Mouse (Mus musculus): ENCODE data around the gene Bsg. TPM values are rescaled to one million over a fixed set of nuclear protein-coding genes. Genes with fewer than 3 reads are reported as not detected.
A peak's percentile ranks its signal among the peaks of the same experiment; 100 is the strongest.
"Not testable (repeated sequence)": the region's sequence is repeated elsewhere in the genome, so short reads cannot be mapped to it uniquely, and the experiment has no call there.

The Bsg gene
- polyA plus RNA-seq, 1 experiment from 2014 or later, result 980 TPM

- no peak overlapping the region for H3K9ac ChIP-seq
- 79% methylated on average over 6 of the region's 6 CpGs for WGBS (ENCODE audit: insufficient replicate concordance)
- no peaks in the 10 kb centered on the region for H3K27me3 ChIP-seq
- ATAC-seq (ENCODE audit: insufficient read depth), result no peak
- H3K36me3 ChIP-seq (replicated peaks), result peaks cover 5% of the 10 kb centered on the region
- no peak overlapping the region for H3K4me3 ChIP-seq (replicated peaks)
- no peak overlapping the region for H3K4me2 ChIP-seq
- H3K4me1 ChIP-seq (replicated peaks), result peaks cover 11% of the 10 kb centered on the region; the same call in 1 of the 2 replicates
- H3K27ac ChIP-seq (replicated peaks), result no peak overlapping the region
- H3K9me3 ChIP-seq (replicated peaks), result no peaks in the 10 kb centered on the region
Measured at GRCm38 (mm10) chr10:79694379-79694655, 10.0 kb upstream of the Bsg start.

GRCm38 (mm10) chr10:79695231-79696128 lies 8.8 kb upstream of the Bsg start:
- Histone ChIP-seq H3K9me3 (replicated peaks) (no peaks in the 10 kb centered on the region), H3K36me3 (replicated peaks) (no peaks in the 10 kb centered on the region), H3K9ac (no peak overlapping the region), H3K4me3 (replicated peaks) (no peak overlapping the region), H3K4me1 (replicated peaks) (peaks cover 11% of the 10 kb centered on the region; the same call in 1 of the 2 replicates), H3K4me2 (no peak overlapping the region), H3K27ac (replicated peaks) (0 out of 2 replicates have a peak overlapping the region, but pooled peaks have one; percentile 3), H3K27me3 (no peaks in the 10 kb centered on the region)
- ATAC-seq (ENCODE audit: insufficient read depth), result 0 out of 2 replicates have a peak, but pooled peaks have one; percentile 33
- 55% methylated on average over 13 of the region's 13 CpGs for WGBS (ENCODE audit: insufficient replicate concordance)

GRCm38 (mm10) chr10:79696129-79696651 lies 8.1 kb upstream of the Bsg start:
- H3K4me3 ChIP-seq (replicated peaks), result no peak overlapping the region
- no peak overlapping the region for H3K4me2 ChIP-seq
- ATAC-seq (ENCODE audit: insufficient read depth), result no peak
- H3K9me3 ChIP-seq (replicated peaks), result no peaks in the 10 kb centered on the region
- 0 out of 2 replicates have a peak overlapping the region, but pooled peaks have one; percentile 3 for H3K27ac ChIP-seq (replicated peaks)
- H3K4me1 ChIP-seq (replicated peaks), result peaks cover 17% of the 10 kb centered on the region
- H3K9ac ChIP-seq, result no peak overlapping the region
- H3K36me3 ChIP-seq (replicated peaks), result no peaks in the 10 kb centered on the region
- 57% methylated on average over 9 of the region's 9 CpGs for WGBS (ENCODE audit: insufficient replicate concordance)
- no peaks in the 10 kb centered on the region for H3K27me3 ChIP-seq

GRCm38 (mm10) chr10:79697916-79698315 lies 6.4 kb upstream of the Bsg start:
- no peak overlapping the region for H3K27ac ChIP-seq (replicated peaks)
- H3K4me2 ChIP-seq, result no peak overlapping the region
- H3K27me3 ChIP-seq, result no peaks in the 10 kb centered on the region
- no peak overlapping the region for H3K9ac ChIP-seq
- ATAC-seq (ENCODE audit: insufficient read depth), result no peak
- H3K4me1 ChIP-seq (replicated peaks), result peaks cover 23% of the 10 kb centered on the region
- WGBS (ENCODE audit: insufficient replicate concordance), result 49% methylated on average over 6 of the region's 6 CpGs
- no peaks in the 10 kb centered on the region for H3K9me3 ChIP-seq (replicated peaks)
- no peak overlapping the region for H3K4me3 ChIP-seq (replicated peaks)
- H3K36me3 ChIP-seq (replicated peaks), result no peaks in the 10 kb centered on the region

GRCm38 (mm10) chr10:79698459-79698858 lies 5.8 kb upstream of the Bsg start:
- WGBS (ENCODE audit: insufficient replicate concordance), result 80% methylated on average over 6 of the region's 6 CpGs
- H3K4me2 ChIP-seq, result no peak overlapping the region

GRCm38 (mm10) chr10:79700676-79701075 lies 3.6 kb upstream of the Bsg start:
- H3K27ac ChIP-seq (replicated peaks), result peak overlapping the region; percentile 67; the same call in 1 of the 2 replicates
- no peaks in the 10 kb centered on the region for H3K9me3 ChIP-seq (replicated peaks)
- no peak overlapping the region for H3K4me2 ChIP-seq
- no peak for ATAC-seq (ENCODE audit: insufficient read depth)
- peaks cover 32% of the 10 kb centered on the region for H3K4me1 ChIP-seq (replicated peaks)
- no peak overlapping the region for H3K9ac ChIP-seq
- no peaks in the 10 kb centered on the region for H3K36me3 ChIP-seq (replicated peaks)
- no peaks in the 10 kb centered on the region for H3K27me3 ChIP-seq
- H3K4me3 ChIP-seq (replicated peaks), result no peak overlapping the region
- 41% methylated on average over 7 of the region's 7 CpGs for whole genome bisulfite sequencing (ENCODE audit: insufficient replicate concordance)

More at GRCm38 (mm10) chr10:79698459-79698858, 5.8 kb upstream of the Bsg start:
- Histone ChIP-seq H3K36me3 (replicated peaks) (no peaks in the 10 kb centered on the region), H3K9ac (no peak overlapping the region), H3K27ac (replicated peaks) (no peak overlapping the region), H3K27me3 (no peaks in the 10 kb centered on the region), H3K4me3 (replicated peaks) (no peak overlapping the region), H3K4me1 (replicated peaks) (peaks cover 24% of the 10 kb centered on the region), H3K9me3 (replicated peaks) (no peaks in the 10 kb centered on the region)
- ATAC-seq (ENCODE audit: insufficient read depth), result no peak

GRCm38 (mm10) chr10:79701443-79702129 lies 2.7 kb upstream of the Bsg start:
- H3K27me3 ChIP-seq, result no peaks in the 10 kb centered on the region
- H3K36me3 ChIP-seq (replicated peaks), result peaks cover 5% of the 10 kb centered on the region
- no peak overlapping the region for H3K4me3 ChIP-seq (replicated peaks)
- no peak for ATAC-seq (ENCODE audit: insufficient read depth)
- no peaks in the 10 kb centered on the region for H3K9me3 ChIP-seq (replicated peaks)
- H3K4me2 ChIP-seq, result no peak overlapping the region
- H3K9ac ChIP-seq, result no peak overlapping the region
- peaks cover 35% of the 10 kb centered on the region for H3K4me1 ChIP-seq (replicated peaks)
- peak overlapping the region; percentile 67 for H3K27ac ChIP-seq (replicated peaks)
- WGBS (ENCODE audit: insufficient replicate concordance), result 63% methylated on average over 10 of the region's 10 CpGs

GRCm38 (mm10) chr10:79702970-79703369 lies 1.3 kb upstream of the Bsg start:
- not testable (repeated sequence) for H3K9me3 ChIP-seq (replicated peaks); H3K27ac ChIP-seq (replicated peaks); H3K4me2 ChIP-seq; ATAC-seq (ENCODE audit: insufficient read depth); H3K9ac ChIP-seq; H3K4me3 ChIP-seq (replicated peaks); H3K27me3 ChIP-seq
- H3K36me3 ChIP-seq (replicated peaks), result peaks cover 19% of the 10 kb centered on the region
- WGBS (ENCODE audit: insufficient replicate concordance), result 85% methylated on average over 4 of the region's 4 CpGs
- peaks cover 49% of the 10 kb centered on the region for H3K4me1 ChIP-seq (replicated peaks)

GRCm38 (mm10) chr10:79703541-79703940 lies 750 bp upstream of the Bsg start:
- Histone ChIP-seq H3K4me2 (peak overlapping the region; percentile 78), H3K9ac (peak overlapping the region; percentile 97; the same call in 1 of the 2 replicates), H3K9me3 (replicated peaks) (no peaks in the 10 kb centered on the region), H3K27ac (replicated peaks) (peak overlapping the region; percentile 96), H3K4me1 (replicated peaks) (peaks cover 55% of the 10 kb centered on the region), H3K4me3 (replicated peaks) (peak overlapping the region; percentile 94), H3K27me3 (no peaks in the 10 kb centered on the region), H3K36me3 (replicated peaks) (peaks cover 25% of the 10 kb centered on the region)
- 71% methylated on average over 10 of the region's 10 CpGs for WGBS (ENCODE audit: insufficient replicate concordance)
- ATAC-seq (ENCODE audit: insufficient read depth), result no peak

- ATAC-seq (ENCODE audit: insufficient read depth), result no peak
- WGBS (ENCODE audit: insufficient replicate concordance), result 1% methylated on average over 10 of the region's 10 CpGs
- H3K27me3 ChIP-seq, result no peaks in the 10 kb centered on the region
- peak overlapping the region; percentile 94 for H3K4me3 ChIP-seq (replicated peaks)
- peak overlapping the region; percentile 87 for H3K4me2 ChIP-seq
- H3K4me1 ChIP-seq (replicated peaks), result peaks cover 69% of the 10 kb centered on the region
- peak overlapping the region; percentile 96 for H3K27ac ChIP-seq (replicated peaks)
- H3K9ac ChIP-seq, result peak overlapping the region; percentile 97
- H3K9me3 ChIP-seq (replicated peaks), result no peaks in the 10 kb centered on the region
- peaks cover 39% of the 10 kb centered on the region for H3K36me3 ChIP-seq (replicated peaks)
Measured at GRCm38 (mm10) chr10:79704970-79705360, 674 bp downstream of the Bsg start.

- H3K27me3 ChIP-seq, result no peaks in the 10 kb centered on the region
- ATAC-seq (ENCODE audit: insufficient read depth), result peak; percentile 83
- H3K4me1 ChIP-seq (replicated peaks), result peaks cover 73% of the 10 kb centered on the region
- peak overlapping the region; percentile 87 for H3K4me2 ChIP-seq
- peak overlapping the region; percentile 94 for H3K4me3 ChIP-seq (replicated peaks)
- H3K9me3 ChIP-seq (replicated peaks), result no peaks in the 10 kb centered on the region
- H3K36me3 ChIP-seq (replicated peaks), result peaks cover 49% of the 10 kb centered on the region
- H3K9ac ChIP-seq, result peak overlapping the region; percentile 97
- peak overlapping the region; percentile 96 for H3K27ac ChIP-seq (replicated peaks)
- 22% methylated on average over 5 of the region's 5 CpGs for WGBS (ENCODE audit: insufficient replicate concordance)
Measured at GRCm38 (mm10) chr10:79705951-79706350, 1.7 kb downstream of the Bsg start.

Data from liver, embryonic 15.5 days (tissue).